Mouse (Mus musculus) heart, embryonic 16.5 days (tissue): ENCODE results near the gene Dnmt3b. TPM values are rescaled to one million over a fixed set of nuclear protein-coding genes. Genes with fewer than 3 reads are reported as not detected.
"Not testable (repeated sequence)": the region's sequence is repeated elsewhere in the genome, so short reads cannot be mapped to it uniquely, and the experiment has no call there.

Experiments used
- ATAC-seq: fragments of 200-750 bp; cut with Nextera tagmentation; replicated peaks from 2 replicates; pipeline ENCODE4 v1.8.0; 2017; ENCODE audit warnings: moderate number of reproducible peaks; ENCODE audit not compliant: insufficient read depth, low FRiP score; ENCODE audit errors: extremely low read depth
- H3K27ac ChIP-seq: fragments of 300-500 bp; sonication (generic); 2 replicates; pipeline ENCODE4 v1.5.1; 2014; ENCODE audit warnings: mild to moderate bottlenecking, low read length, control low read depth, moderate library complexity
- H3K27me3 ChIP-seq: fragments of 300-500 bp; sonication (generic); 2 replicates; pipeline ENCODE4 v1.6.1; 2014; ENCODE audit warnings: low read length, mixed read lengths; ENCODE audit not compliant: control insufficient read depth, insufficient read depth
- H3K36me3 ChIP-seq: fragments of 300-500 bp; sonication (generic); 2 replicates; pipeline ENCODE4 v1.6.1; 2014; ENCODE audit not compliant: control insufficient read depth, insufficient read depth
- H3K4me1 ChIP-seq: fragments of 300-500 bp; sonication (generic); 2 replicates; pipeline ENCODE4 v1.6.1; 2014; ENCODE audit warnings: low read length, mixed read lengths; ENCODE audit not compliant: control insufficient read depth, insufficient read depth
- H3K4me2 ChIP-seq: fragments of 300-500 bp; sonication (generic); 2 replicates; pipeline ENCODE4 v1.6.1; 2014; ENCODE audit warnings: low read depth, mild to moderate bottlenecking, control low read depth, low read length
- H3K4me3 ChIP-seq: fragments of 300-500 bp; sonication (generic); 2 replicates; pipeline ENCODE4 v1.5.1; 2014; ENCODE audit warnings: mild to moderate bottlenecking, control low read depth, low read length
- H3K9ac ChIP-seq: fragments of 300-500 bp; sonication (generic); 2 replicates; pipeline ENCODE4 v1.6.1; 2014; ENCODE audit warnings: low read length, control low read depth
- H3K9me3 ChIP-seq: fragments of 300-500 bp; sonication (generic); replicated peaks from 2 replicates; pipeline ENCODE4 v1.6.1; 2016; ENCODE audit warnings: low read length; ENCODE audit not compliant: control insufficient read depth
- WGBS: fragments of 180-500 bp; shearing (Covaris S2); extraction: QIAGEN DNeasy Blood & Tissue Kit; methylation state at CpG from one replicate; pipeline ENCODE4 v1.1.7; 2014; 5-methylcytosine and 5-hydroxymethylcytosine counted together
- polyA plus RNA-seq: library from polyadenylated mRNA; unstranded; fragments of >200 nt; fragmentation: Nextera tagmentation; extraction: Ambion mirVana; gene quantifications from 2 replicates; pipeline ENCODE4 v1.2.1, GENCODE M21; 2015

Dnmt3b gene
- polyA plus RNA-seq, 1 experiment from 2014 or later, result 8.1 TPM

DNA sequence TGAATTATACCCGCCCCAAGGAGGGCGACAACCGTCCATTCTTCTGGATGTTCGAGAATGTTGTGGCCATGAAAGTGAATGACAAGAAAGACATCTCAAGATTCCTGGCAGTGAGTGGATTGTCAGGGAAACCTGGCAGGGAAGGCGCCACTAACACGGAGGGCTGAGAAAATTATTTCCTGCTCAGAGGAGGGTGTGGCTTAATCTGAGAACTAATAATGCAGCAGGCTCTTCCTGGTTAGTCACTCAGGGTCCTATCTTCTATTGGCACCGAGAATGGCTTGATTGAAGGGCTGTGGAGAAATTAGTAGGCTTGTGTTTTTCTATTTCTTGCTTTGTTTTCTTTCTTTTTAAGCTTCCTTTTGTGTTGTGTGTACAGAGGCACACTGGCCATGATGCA, 28.3 kb downstream of the Dnmt3b start:
- no peak for ATAC-seq
- H3K9me3 ChIP-seq, result no peaks in the 10 kb centered on the region
- no peak overlapping the region for H3K9ac ChIP-seq
- peaks cover 15% of the 10 kb centered on the region for H3K36me3 ChIP-seq
- H3K4me1 ChIP-seq, result no peaks in the 10 kb centered on the region
- H3K4me3 ChIP-seq, result no peak overlapping the region
- 78% methylated on average over 7 of the region's 7 CpGs for WGBS
- no peaks in the 10 kb centered on the region for H3K27me3 ChIP-seq
- no peak overlapping the region for H3K4me2 ChIP-seq
- H3K27ac ChIP-seq, result no peak overlapping the region

- ATAC-seq, result no peak
Measured at GRCm38 (mm10) chr2:153679959-153680358, 30.7 kb downstream of the Dnmt3b start.

GRCm38 (mm10) chr2:153693413-153693812, 44.2 kb downstream of the Dnmt3b start:
- not testable (repeated sequence) for H3K27ac ChIP-seq, H3K36me3 ChIP-seq, ATAC-seq, H3K9me3 ChIP-seq, H3K27me3 ChIP-seq, H3K4me1 ChIP-seq, H3K4me3 ChIP-seq, H3K9ac ChIP-seq, H3K4me2 ChIP-seq
- 88% methylated on average over 6 of the region's 7 CpGs for WGBS

More at GRCm38 (mm10) chr2:153679959-153680358, 30.7 kb downstream of the Dnmt3b start:
- Histone ChIP-seq H3K4me1 (no peaks in the 10 kb centered on the region), H3K27ac (no peak overlapping the region), H3K9me3 (no peaks in the 10 kb centered on the region), H3K4me2 (no peak overlapping the region), H3K27me3 (no peaks in the 10 kb centered on the region), H3K9ac (no peak overlapping the region), H3K4me3 (no peak overlapping the region), H3K36me3 (peaks cover 15% of the 10 kb centered on the region)
- 97% methylated on average over 1 of the region's 1 CpGs for WGBS

- H3K4me3 ChIP-seq, result no peak overlapping the region
- no peak overlapping the region for H3K4me2 ChIP-seq
Measured at GRCm38 (mm10) chr2:153694462-153695085, 45.3 kb downstream of the Dnmt3b start.

GRCm38 (mm10) chr2:153696352-153696751, 47.1 kb downstream of the Dnmt3b start, which contains the start of gene Dnmt3c:
Dnmt3c (plus strand) TSS chr2:153696652.
- ATAC-seq, result no peak
- no peaks in the 10 kb centered on the region for H3K27me3 ChIP-seq
- H3K27ac ChIP-seq, result no peak within 1 kb of the TSS
- H3K4me3 ChIP-seq, result no peak within 1 kb of the TSS
- H3K9me3 ChIP-seq, result 0 out of 2 replicates have a peak, but pooled peaks cover 2% of the 10 kb centered on the region
- no peaks in the 10 kb centered on the region for H3K4me1 ChIP-seq
- no peak within 1 kb of the TSS for H3K4me2 ChIP-seq
- no peak within 1 kb of the TSS for H3K9ac ChIP-seq
- H3K36me3 ChIP-seq, result no peaks in the 10 kb centered on the region

More at GRCm38 (mm10) chr2:153694462-153695085, 45.3 kb downstream of the Dnmt3b start:
- Histone ChIP-seq H3K27ac (no peak overlapping the region), H3K27me3 (no peaks in the 10 kb centered on the region), H3K36me3 (no peaks in the 10 kb centered on the region), H3K9ac (no peak overlapping the region), H3K9me3 (no peaks in the 10 kb centered on the region), H3K4me1 (no peaks in the 10 kb centered on the region)
- no peak for ATAC-seq
- 57% methylated on average over 19 of the region's 19 CpGs for WGBS

- Histone ChIP-seq H3K36me3 (no peaks in the 10 kb centered on the region), H3K27me3 (no peaks in the 10 kb centered on the region), H3K27ac (no peak overlapping the region), H3K9me3 (0 out of 2 replicates have a peak, but pooled peaks cover 2% of the 10 kb centered on the region), H3K4me2 (no peak overlapping the region), H3K9ac (no peak overlapping the region), H3K4me3 (no peak overlapping the region), H3K4me1 (no peaks in the 10 kb centered on the region)
- WGBS, result 51% methylated on average over 6 of the region's 6 CpGs
- no peak for ATAC-seq
Measured at GRCm38 (mm10) chr2:153703389-153703788, 54.1 kb downstream of the Dnmt3b start.

- Histone ChIP-seq H3K27ac (peak overlapping the region; percentile 9; the same call in 1 of the 2 replicates), H3K27me3 (no peaks in the 10 kb centered on the region), H3K9ac (no peak overlapping the region), H3K4me2 (no peak overlapping the region; the same call in 1 of the 2 replicates), H3K4me1 (peaks cover 28% of the 10 kb centered on the region), H3K4me3 (no peak overlapping the region), H3K36me3 (no peaks in the 10 kb centered on the region), H3K9me3 (no peaks in the 10 kb centered on the region)
- peak; percentile 62; the same call in 1 of the 2 replicates for ATAC-seq
- WGBS, result 30% methylated on average over 8 of the region's 8 CpGs
Measured at GRCm38 (mm10) chr2:153710701-153711330, 61.6 kb downstream of the Dnmt3b start.

- peaks cover 28% of the 10 kb centered on the region for H3K4me1 ChIP-seq
- no peak overlapping the region for H3K4me3 ChIP-seq
- peak overlapping the region; percentile 12; the same call in 1 of the 2 replicates for H3K4me2 ChIP-seq
- H3K9me3 ChIP-seq, result no peaks in the 10 kb centered on the region
- H3K36me3 ChIP-seq, result no peaks in the 10 kb centered on the region
- H3K27ac ChIP-seq, result peak overlapping the region; percentile 82
- ATAC-seq, result no peak
- no peaks in the 10 kb centered on the region for H3K27me3 ChIP-seq
- H3K9ac ChIP-seq, result no peak overlapping the region; the same call in 1 of the 2 replicates
- 32% methylated on average over 3 of the region's 3 CpGs for WGBS
Measured at GRCm38 (mm10) chr2:153712646-153713091, 63.4 kb downstream of the Dnmt3b start.

GRCm38 (mm10) chr2:153713227-153713626, 64.0 kb downstream of the Dnmt3b start:
- WGBS, result 27% methylated on average over 4 of the region's 4 CpGs
- Histone ChIP-seq H3K27me3 (no peaks in the 10 kb centered on the region), H3K4me1 (peaks cover 28% of the 10 kb centered on the region), H3K36me3 (no peaks in the 10 kb centered on the region), H3K9ac (no peak overlapping the region), H3K9me3 (no peaks in the 10 kb centered on the region), H3K4me3 (no peak overlapping the region), H3K4me2 (peak overlapping the region; percentile 12; the same call in 1 of the 2 replicates), H3K27ac (peak overlapping the region; percentile 82)
- peak; percentile 82 for ATAC-seq
